Mouse (Mus musculus): ENCODE data around the gene Abcc5. TPM values are rescaled to one million over a fixed set of nuclear protein-coding genes. Genes with fewer than 3 reads are reported as not detected.

The Abcc5 gene
- polyA plus RNA-seq, 1 experiment from 2014 or later: 19.3 TPM

GRCm38 (mm10) chr16:20429328-20429727 lies 3.1 kb upstream of the Abcc5 start:
- 62% methylated on average over 5 of the region's 5 CpGs for WGBS (ENCODE audit: insufficient replicate concordance)
- H3K4me1 ChIP-seq (ENCODE audit: control insufficient read depth, low read depth, low read length): peaks cover 12% of the 10 kb centered on the region
- H3K4me2 ChIP-seq (ENCODE audit: low read depth, low read length): no peak overlapping the region
- ATAC-seq (ENCODE audit: low read depth): no peak
- H3K9me3 ChIP-seq (replicated peaks; ENCODE audit: control insufficient read depth, low read length): no peaks in the 10 kb centered on the region
- H3K27me3 ChIP-seq (ENCODE audit: control insufficient read depth, insufficient read depth, low read depth, low read length): no peaks in the 10 kb centered on the region
- H3K4me3 ChIP-seq (ENCODE audit: low read depth, low read length): no peak overlapping the region
- H3K27ac ChIP-seq (ENCODE audit: low read length): no peak overlapping the region
- H3K9ac ChIP-seq (ENCODE audit: low read depth, low read length): no peak overlapping the region
- no peaks in the 10 kb centered on the region for H3K36me3 ChIP-seq (ENCODE audit: control insufficient read depth, insufficient read depth)

- WGBS (ENCODE audit: insufficient replicate concordance): 74% methylated on average over 4 of the region's 4 CpGs
- Histone ChIP-seq H3K27ac (ENCODE audit: low read length) (no peak overlapping the region), H3K36me3 (ENCODE audit: control insufficient read depth, insufficient read depth) (no peaks in the 10 kb centered on the region), H3K4me2 (ENCODE audit: low read depth, low read length) (no peak overlapping the region), H3K9me3 (replicated peaks; ENCODE audit: control insufficient read depth, low read length) (no peaks in the 10 kb centered on the region), H3K4me1 (ENCODE audit: control insufficient read depth, low read depth, low read length) (peaks cover 22% of the 10 kb centered on the region), H3K9ac (ENCODE audit: low read depth, low read length) (no peak overlapping the region), H3K27me3 (ENCODE audit: control insufficient read depth, insufficient read depth, low read depth, low read length) (no peaks in the 10 kb centered on the region), H3K4me3 (ENCODE audit: low read depth, low read length) (no peak overlapping the region)
- no peak for ATAC-seq (ENCODE audit: low read depth)
These were observed 1.4 kb upstream of the Abcc5 start for GRCm38 (mm10) chr16:20427566-20427965.

- Histone ChIP-seq H3K9me3 (replicated peaks; ENCODE audit: control insufficient read depth, low read length) (no peaks in the 10 kb centered on the region), H3K36me3 (ENCODE audit: control insufficient read depth, insufficient read depth) (peaks cover 7% of the 10 kb centered on the region), H3K9ac (ENCODE audit: low read depth, low read length) (peak overlapping the region; percentile 83), H3K27me3 (ENCODE audit: control insufficient read depth, insufficient read depth, low read depth, low read length) (no peaks in the 10 kb centered on the region), H3K27ac (ENCODE audit: low read length) (peak overlapping the region; percentile 75), H3K4me2 (ENCODE audit: low read depth, low read length) (peak overlapping the region; percentile 87), H3K4me3 (ENCODE audit: low read depth, low read length) (peak overlapping the region; percentile 84), H3K4me1 (ENCODE audit: control insufficient read depth, low read depth, low read length) (peaks cover 24% of the 10 kb centered on the region)
- whole genome bisulfite sequencing (ENCODE audit: insufficient replicate concordance): 20% methylated on average over 10 of the region's 10 CpGs
- ATAC-seq (ENCODE audit: low read depth): no peak
These were observed 1.2 kb downstream of the Abcc5 start for GRCm38 (mm10) chr16:20424719-20425650.

- no peaks in the 10 kb centered on the region for H3K9me3 ChIP-seq (replicated peaks; ENCODE audit: control insufficient read depth, low read length)
- peak overlapping the region; percentile 87 for H3K4me2 ChIP-seq (ENCODE audit: low read depth, low read length)
- WGBS (ENCODE audit: insufficient replicate concordance): 13% methylated on average over 7 of the region's 7 CpGs
- H3K4me1 ChIP-seq (ENCODE audit: control insufficient read depth, low read depth, low read length): peaks cover 24% of the 10 kb centered on the region
- peak overlapping the region; percentile 75 for H3K27ac ChIP-seq (ENCODE audit: low read length)
- no peak for ATAC-seq (ENCODE audit: low read depth)
- H3K27me3 ChIP-seq (ENCODE audit: control insufficient read depth, insufficient read depth, low read depth, low read length): no peaks in the 10 kb centered on the region
- H3K36me3 ChIP-seq (ENCODE audit: control insufficient read depth, insufficient read depth): peaks cover 7% of the 10 kb centered on the region
- peak overlapping the region; percentile 83 for H3K9ac ChIP-seq (ENCODE audit: low read depth, low read length)
- peak overlapping the region; percentile 84 for H3K4me3 ChIP-seq (ENCODE audit: low read depth, low read length)
These were observed 1.9 kb downstream of the Abcc5 start for GRCm38 (mm10) chr16:20424226-20424663.

- Histone ChIP-seq H3K36me3 (ENCODE audit: control insufficient read depth, insufficient read depth) (peaks cover 7% of the 10 kb centered on the region), H3K9me3 (replicated peaks; ENCODE audit: control insufficient read depth, low read length) (no peaks in the 10 kb centered on the region), H3K4me2 (ENCODE audit: low read depth, low read length) (peak overlapping the region; percentile 24), H3K9ac (ENCODE audit: low read depth, low read length) (no peak overlapping the region; the same call in 1 of the 2 replicates), H3K27ac (ENCODE audit: low read length) (peak overlapping the region; percentile 55), H3K4me1 (ENCODE audit: control insufficient read depth, low read depth, low read length) (peaks cover 24% of the 10 kb centered on the region), H3K27me3 (ENCODE audit: control insufficient read depth, insufficient read depth, low read depth, low read length) (no peaks in the 10 kb centered on the region), H3K4me3 (ENCODE audit: low read depth, low read length) (0 out of 2 replicates have a peak overlapping the region, but pooled peaks have one; percentile 0)
- no peak for ATAC-seq (ENCODE audit: low read depth)
- WGBS (ENCODE audit: insufficient replicate concordance): 38% methylated on average over 6 of the region's 6 CpGs
These were observed 3.1 kb downstream of the Abcc5 start for GRCm38 (mm10) chr16:20422938-20423730.

- no peak overlapping the region for H3K9ac ChIP-seq (ENCODE audit: low read depth, low read length)
- no peaks in the 10 kb centered on the region for H3K27me3 ChIP-seq (ENCODE audit: control insufficient read depth, insufficient read depth, low read depth, low read length)
- H3K4me3 ChIP-seq (ENCODE audit: low read depth, low read length): no peak overlapping the region
- no peaks in the 10 kb centered on the region for H3K9me3 ChIP-seq (replicated peaks; ENCODE audit: control insufficient read depth, low read length)
- no peak overlapping the region for H3K4me2 ChIP-seq (ENCODE audit: low read depth, low read length)
- 42% methylated on average over 2 of the region's 2 CpGs for WGBS (ENCODE audit: insufficient replicate concordance)
- 0 out of 2 replicates have a peak, but pooled peaks have one; percentile 35 for ATAC-seq (ENCODE audit: low read depth)
- H3K27ac ChIP-seq (ENCODE audit: low read length): no peak overlapping the region
- H3K4me1 ChIP-seq (ENCODE audit: control insufficient read depth, low read depth, low read length): peaks cover 9% of the 10 kb centered on the region
- peaks cover 7% of the 10 kb centered on the region for H3K36me3 ChIP-seq (ENCODE audit: control insufficient read depth, insufficient read depth)
These were observed 8.1 kb downstream of the Abcc5 start for GRCm38 (mm10) chr16:20418054-20418453.

GRCm38 (mm10) chr16:20416262-20416661 lies 9.9 kb downstream of the Abcc5 start:
- WGBS (ENCODE audit: insufficient replicate concordance): 78% methylated on average over 2 of the region's 2 CpGs
- H3K9me3 ChIP-seq (replicated peaks; ENCODE audit: control insufficient read depth, low read length): no peaks in the 10 kb centered on the region
- H3K36me3 ChIP-seq (ENCODE audit: control insufficient read depth, insufficient read depth): peaks cover 3% of the 10 kb centered on the region; the same call in 1 of the 2 replicates

GRCm38 (mm10) chr16:20415804-20416203 lies 10.4 kb downstream of the Abcc5 start:
- H3K4me1 ChIP-seq (ENCODE audit: control insufficient read depth, low read depth, low read length): peaks cover 3% of the 10 kb centered on the region
- H3K9me3 ChIP-seq (replicated peaks; ENCODE audit: control insufficient read depth, low read length): no peaks in the 10 kb centered on the region
- WGBS (ENCODE audit: insufficient replicate concordance): 67% methylated on average over 6 of the region's 6 CpGs
- no peaks in the 10 kb centered on the region for H3K27me3 ChIP-seq (ENCODE audit: control insufficient read depth, insufficient read depth, low read depth, low read length)
- no peak overlapping the region for H3K27ac ChIP-seq (ENCODE audit: low read length)
- no peak overlapping the region for H3K4me3 ChIP-seq (ENCODE audit: low read depth, low read length)
- H3K4me2 ChIP-seq (ENCODE audit: low read depth, low read length): no peak overlapping the region
- ATAC-seq (ENCODE audit: low read depth): no peak
- no peak overlapping the region for H3K9ac ChIP-seq (ENCODE audit: low read depth, low read length)
- no peaks in the 10 kb centered on the region; the same call in 1 of the 2 replicates for H3K36me3 ChIP-seq (ENCODE audit: control insufficient read depth, insufficient read depth)

More at GRCm38 (mm10) chr16:20416262-20416661, 9.9 kb downstream of the Abcc5 start:
- H3K27me3 ChIP-seq (ENCODE audit: control insufficient read depth, insufficient read depth, low read depth, low read length): no peaks in the 10 kb centered on the region
- no peak overlapping the region for H3K4me2 ChIP-seq (ENCODE audit: low read depth, low read length)
- H3K4me1 ChIP-seq (ENCODE audit: control insufficient read depth, low read depth, low read length): peaks cover 3% of the 10 kb centered on the region
- no peak overlapping the region for H3K9ac ChIP-seq (ENCODE audit: low read depth, low read length)
- ATAC-seq (ENCODE audit: low read depth): no peak
- no peak overlapping the region for H3K27ac ChIP-seq (ENCODE audit: low read length)
- no peak overlapping the region for H3K4me3 ChIP-seq (ENCODE audit: low read depth, low read length)
